Mouse (Mus musculus): ENCODE measurements around the gene Ndufb8. TPM values are rescaled to one million over a fixed set of nuclear protein-coding genes. Genes with fewer than 3 reads are reported as not detected.
A peak's percentile ranks its signal among the peaks of the same experiment; 100 is the strongest.

Gene Ndufb8
- polyA plus RNA-seq, 1 experiment from 2014 or later: 499 TPM

GRCm38 (mm10) chr19:44510534-44511175 is 44.6 kb downstream of the Ndufb8 start:
- Histone ChIP-seq H3K4me2 (peak overlapping the region; percentile 96), H3K27ac (no peak overlapping the region), H3K9me3 (no peaks in the 10 kb centered on the region), H3K36me3 (no peaks in the 10 kb centered on the region), H3K4me1 (replicated peaks) (peaks cover 27% of the 10 kb centered on the region), H3K27me3 (peaks cover 87% of the 10 kb centered on the region), H3K4me3 (replicated peaks) (peak overlapping the region; percentile 51), H3K9ac (replicated peaks) (0 out of 2 replicates have a peak overlapping the region, but pooled peaks have one; percentile 12)
- WGBS: 4% methylated on average over 12 of the region's 12 CpGs
- ATAC-seq (ENCODE audit: insufficient number of reproducible peaks, insufficient read depth, low FRiP score, low TSS enrichment, low read depth): no peak

- ATAC-seq (ENCODE audit: insufficient number of reproducible peaks, insufficient read depth, low FRiP score, low TSS enrichment, low read depth): no peak
- H3K9ac ChIP-seq (replicated peaks): no peak overlapping the region
- H3K4me1 ChIP-seq (replicated peaks): peaks cover 5% of the 10 kb centered on the region; the same call in 1 of the 2 replicates
- no peaks in the 10 kb centered on the region for H3K36me3 ChIP-seq
- no peak overlapping the region for H3K4me3 ChIP-seq (replicated peaks)
- peaks cover 42% of the 10 kb centered on the region for H3K27me3 ChIP-seq
- H3K9me3 ChIP-seq: no peaks in the 10 kb centered on the region
- no peak overlapping the region for H3K27ac ChIP-seq
- H3K4me2 ChIP-seq: no peak overlapping the region
- WGBS: 73% methylated on average over 4 of the region's 4 CpGs
Observed at GRCm38 (mm10) chr19:44502741-44503140, 52.5 kb downstream of the Ndufb8 start.

- Histone ChIP-seq H3K27ac (no peak overlapping the region), H3K4me1 (replicated peaks) (peaks cover 5% of the 10 kb centered on the region; the same call in 1 of the 2 replicates), H3K4me2 (no peak overlapping the region), H3K27me3 (peaks cover 34% of the 10 kb centered on the region), H3K9ac (replicated peaks) (no peak overlapping the region), H3K4me3 (replicated peaks) (no peak overlapping the region), H3K9me3 (no peaks in the 10 kb centered on the region), H3K36me3 (no peaks in the 10 kb centered on the region)
- WGBS: 52% methylated on average over 6 of the region's 6 CpGs
- ATAC-seq (ENCODE audit: insufficient number of reproducible peaks, insufficient read depth, low FRiP score, low TSS enrichment, low read depth): no peak
Observed at GRCm38 (mm10) chr19:44501925-44502324, 53.3 kb downstream of the Ndufb8 start.

GRCm38 (mm10) chr19:44500240-44500639 is 55.0 kb downstream of the Ndufb8 start:
- Histone ChIP-seq H3K4me1 (replicated peaks) (peaks cover 5% of the 10 kb centered on the region; the same call in 1 of the 2 replicates), H3K9ac (replicated peaks) (no peak overlapping the region), H3K4me2 (no peak overlapping the region), H3K36me3 (no peaks in the 10 kb centered on the region), H3K27me3 (peaks cover 27% of the 10 kb centered on the region), H3K9me3 (no peaks in the 10 kb centered on the region), H3K27ac (no peak overlapping the region), H3K4me3 (replicated peaks) (no peak overlapping the region)
- no peak for ATAC-seq (ENCODE audit: insufficient number of reproducible peaks, insufficient read depth, low FRiP score, low TSS enrichment, low read depth)
- 35% methylated on average over 5 of the region's 5 CpGs for WGBS

- H3K27me3 ChIP-seq: peaks cover 23% of the 10 kb centered on the region
- no peak overlapping the region for H3K4me2 ChIP-seq
- no peaks in the 10 kb centered on the region for H3K9me3 ChIP-seq
- 42% methylated on average over 6 of the region's 6 CpGs for WGBS
- peaks cover 5% of the 10 kb centered on the region; the same call in 1 of the 2 replicates for H3K4me1 ChIP-seq (replicated peaks)
- ATAC-seq (ENCODE audit: insufficient number of reproducible peaks, insufficient read depth, low FRiP score, low TSS enrichment, low read depth): no peak
- no peaks in the 10 kb centered on the region for H3K36me3 ChIP-seq
- no peak overlapping the region for H3K9ac ChIP-seq (replicated peaks)
- no peak overlapping the region for H3K27ac ChIP-seq
- no peak overlapping the region for H3K4me3 ChIP-seq (replicated peaks)
Observed at GRCm38 (mm10) chr19:44498936-44499335, 56.3 kb downstream of the Ndufb8 start.

Other genes with a start within 250 kb of the Ndufb8 start
- gene Scd4, start 222.3 kb downstream of the Ndufb8 start, polyA plus RNA-seq (2016; fragmentation: Nextera tagmentation; extraction: Ambion mirVana): 0.06 TPM in 1 of 2 replicates, not detected in the other
- 10.6 and 12.9 TPM in 2 replicates for gene Scd1, start 147.6 kb downstream of the Ndufb8 start, polyA plus RNA-seq (2016; fragmentation: Nextera tagmentation; extraction: Ambion mirVana)
- gene Wnt8b, start 62.0 kb downstream of the Ndufb8 start, polyA plus RNA-seq (2016; fragmentation: Nextera tagmentation; extraction: Ambion mirVana): not detected in 2 replicates
- 0.42 and 0.75 TPM in 2 replicates for gene Sec31b, start 9.6 kb downstream of the Ndufb8 start, polyA plus RNA-seq (2016; fragmentation: Nextera tagmentation; extraction: Ambion mirVana)
- not detected in 2 replicates for gene Gm20538, start 2.6 kb downstream of the Ndufb8 start, polyA plus RNA-seq (2016; fragmentation: Nextera tagmentation; extraction: Ambion mirVana)
- gene Hif1an, start 7.4 kb upstream of the Ndufb8 start, polyA plus RNA-seq (2016; fragmentation: Nextera tagmentation; extraction: Ambion mirVana): 46.5 and 47.2 TPM in 2 replicates
- gene Pax2, start 200.6 kb upstream of the Ndufb8 start, polyA plus RNA-seq (2016; fragmentation: Nextera tagmentation; extraction: Ambion mirVana): not detected in 2 replicates